Mouse (Mus musculus) cortical plate, adult 2 months (tissue): ENCODE data around the gene Galnt13.

ENCODE experiments used
- CTCF ChIP-seq: fragments of 200-500 bp; IDR thresholded peaks from 2 replicates; pipeline ENCODE4 v1.5.1; 2011; ENCODE audit warnings: mild to moderate bottlenecking, control low read depth, low read length; ENCODE audit not compliant: insufficient read depth; ENCODE audit errors: extremely low read depth
- POLR2A ChIP-seq: fragments of 200-500 bp; IDR thresholded peaks from 2 replicates; pipeline ENCODE4 v1.6.1; 2011; ENCODE audit warnings: mild to moderate bottlenecking, low read length, control low read depth; ENCODE audit not compliant: insufficient read depth; ENCODE audit errors: extremely low read depth

GRCm38 (mm10) chr2:54567632-54568031 is 131.5 kb downstream of the Galnt13 start:
- TF ChIP-seq CTCF (no peak), POLR2A (no peak)
